Mouse (Mus musculus) cerebellum, adult 8-10 months (tissue): ENCODE data around the gene Gstp3.
"Not testable (repeated sequence)": the region's sequence is repeated elsewhere in the genome, so short reads cannot be mapped to it uniquely, and the experiment has no call there.

ENCODE experiments used
- DNase-seq: peaks from one replicate; pipeline ENCODE4 v3.0.0; 2022

Gstp3 gene

DNA sequence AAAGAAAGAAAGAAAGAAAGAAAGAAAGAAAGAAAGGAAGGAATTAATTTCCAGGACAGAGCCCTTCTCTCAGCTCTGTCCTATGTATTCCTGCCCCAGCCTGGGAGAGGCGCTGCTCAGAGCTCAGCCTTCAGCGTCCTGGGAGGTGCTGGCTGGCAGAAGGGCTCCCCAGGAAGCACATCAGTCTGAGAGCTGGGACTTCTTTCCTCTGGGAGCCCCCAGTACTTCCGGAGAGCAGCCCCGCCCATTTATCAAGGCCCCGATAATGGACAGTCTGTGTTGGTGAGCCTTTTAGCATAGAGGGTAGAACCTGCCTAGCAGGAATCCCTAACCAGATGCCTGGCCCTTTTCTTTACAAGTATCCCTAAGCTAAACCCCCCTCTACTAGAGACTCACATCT, 28.8 kb upstream of the Gstp3 start:
- DNase-seq, result no peak

DNA sequence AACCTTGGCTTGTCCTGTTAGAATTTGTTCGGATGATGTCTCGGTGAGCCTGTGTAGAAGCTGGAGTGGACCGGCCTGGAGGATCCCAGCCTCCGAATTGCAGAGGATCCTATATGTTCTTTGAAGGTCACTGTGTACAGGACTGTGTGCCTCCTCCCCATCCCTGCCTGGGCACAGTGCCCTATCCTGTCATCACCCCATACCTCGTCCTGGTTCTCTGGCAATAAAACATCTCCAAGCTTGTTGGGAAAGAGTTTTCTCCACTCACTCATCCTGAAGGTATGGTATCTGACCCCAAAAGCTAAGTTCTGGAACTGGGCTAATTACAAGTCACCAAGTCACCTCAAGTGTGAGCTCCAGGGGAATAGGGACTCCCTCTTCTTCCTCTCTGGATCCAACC, 27.7 kb upstream of the Gstp3 start:
- DNase-seq, result peak; percentile 11

GRCm38 (mm10) chr19:4086156-4086555, 26.8 kb upstream of the Gstp3 start:
- peak; percentile 9 for DNase-seq

DNA sequence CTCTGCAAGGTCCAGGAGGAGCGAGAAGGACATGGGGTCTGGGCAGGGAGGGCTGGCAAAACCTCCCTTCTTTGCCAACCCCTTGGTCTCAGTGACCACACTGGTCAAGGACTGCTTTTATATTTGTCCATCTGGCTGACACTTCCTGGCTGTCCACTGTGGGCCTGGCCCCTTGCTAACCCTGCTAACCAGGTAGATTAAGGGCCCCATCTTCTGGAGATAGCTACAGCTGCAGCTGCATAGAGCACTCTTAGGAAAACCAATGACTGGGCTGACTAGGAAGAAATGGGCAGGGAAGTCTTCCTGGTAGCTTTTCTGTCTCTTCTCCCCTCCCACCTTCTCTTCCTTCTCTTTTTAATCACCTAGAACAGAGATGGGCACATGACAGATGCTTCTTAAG, 25.6 kb upstream of the Gstp3 start:
- DNase-seq, result no peak

- DNase-seq, result no peak
Observed at GRCm38 (mm10) chr19:4083826-4084225, 24.5 kb upstream of the Gstp3 start.

GRCm38 (mm10) chr19:4083316-4083715, 23.9 kb upstream of the Gstp3 start:
- DNase-seq, result no peak

DNA sequence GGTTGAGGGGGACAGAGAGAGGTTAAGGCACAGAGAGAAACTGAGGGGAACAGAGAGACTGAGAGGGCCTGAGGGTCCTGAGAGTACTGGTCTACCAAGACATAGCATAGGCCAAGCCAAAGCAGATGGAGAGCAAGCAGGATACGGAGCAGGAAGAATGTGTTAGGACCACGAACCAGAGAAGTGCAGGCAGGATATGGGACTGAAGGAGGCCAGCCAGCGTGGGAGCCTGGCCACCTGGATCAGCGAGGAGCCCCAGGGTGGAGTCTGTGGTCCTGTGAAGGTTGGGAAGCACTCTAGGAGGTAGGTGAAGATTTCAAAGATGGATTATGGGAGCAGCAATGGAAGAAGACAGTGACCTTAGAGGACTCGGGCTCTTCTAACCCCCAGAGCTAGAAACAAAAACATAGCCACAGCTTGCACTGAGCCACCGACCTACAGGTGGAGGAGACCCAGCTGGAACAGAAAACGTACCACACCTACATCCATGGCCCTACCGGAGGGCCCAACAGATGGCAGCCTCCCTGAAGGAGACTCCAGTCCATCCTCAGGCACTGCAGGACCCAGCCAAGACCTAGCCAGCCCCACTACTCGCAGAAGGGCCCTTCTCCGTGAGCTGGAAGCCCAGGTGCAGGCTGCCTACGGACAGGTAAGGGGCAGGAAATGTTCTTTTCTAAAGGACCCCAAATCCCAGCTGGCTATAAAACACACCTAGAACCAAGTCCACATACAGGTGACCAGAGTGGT, 23.0 kb upstream of the Gstp3 start:
- no peak for DNase-seq

DNA sequence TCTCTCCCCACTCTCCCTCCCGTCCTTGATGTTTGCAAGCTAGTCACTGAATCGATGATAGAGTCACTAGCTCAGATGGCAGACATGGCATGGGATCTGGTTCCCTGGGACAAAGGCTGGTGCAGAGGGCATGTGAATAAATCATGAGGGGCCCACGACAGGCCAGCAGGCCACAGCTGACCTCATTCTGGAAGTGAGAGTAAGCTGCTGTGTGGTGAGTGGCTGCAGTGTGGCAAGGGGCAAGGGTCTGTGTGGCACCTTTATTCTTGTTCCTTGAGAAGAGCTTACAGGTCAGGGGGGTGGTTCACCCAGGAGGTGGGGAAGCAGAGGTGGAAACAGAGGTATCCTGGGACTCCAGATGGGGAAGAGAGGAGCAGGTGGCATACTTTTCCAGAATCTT, 22.0 kb upstream of the Gstp3 start, which contains the start of gene Cabp2:
Gene Cabp2 (plus strand): TSS at position 185 of the 400 bp plus-strand sequence.
- DNase-seq, result no peak

GRCm38 (mm10) chr19:4080511-4081009, 21.2 kb upstream of the Gstp3 start:
- peak; percentile 83 for DNase-seq

- no peak for DNase-seq
Observed at GRCm38 (mm10) chr19:4079594-4079993, 20.2 kb upstream of the Gstp3 start.

- DNase-seq, result no peak
Observed at GRCm38 (mm10) chr19:4075531-4075930, 16.2 kb upstream of the Gstp3 start.

DNA sequence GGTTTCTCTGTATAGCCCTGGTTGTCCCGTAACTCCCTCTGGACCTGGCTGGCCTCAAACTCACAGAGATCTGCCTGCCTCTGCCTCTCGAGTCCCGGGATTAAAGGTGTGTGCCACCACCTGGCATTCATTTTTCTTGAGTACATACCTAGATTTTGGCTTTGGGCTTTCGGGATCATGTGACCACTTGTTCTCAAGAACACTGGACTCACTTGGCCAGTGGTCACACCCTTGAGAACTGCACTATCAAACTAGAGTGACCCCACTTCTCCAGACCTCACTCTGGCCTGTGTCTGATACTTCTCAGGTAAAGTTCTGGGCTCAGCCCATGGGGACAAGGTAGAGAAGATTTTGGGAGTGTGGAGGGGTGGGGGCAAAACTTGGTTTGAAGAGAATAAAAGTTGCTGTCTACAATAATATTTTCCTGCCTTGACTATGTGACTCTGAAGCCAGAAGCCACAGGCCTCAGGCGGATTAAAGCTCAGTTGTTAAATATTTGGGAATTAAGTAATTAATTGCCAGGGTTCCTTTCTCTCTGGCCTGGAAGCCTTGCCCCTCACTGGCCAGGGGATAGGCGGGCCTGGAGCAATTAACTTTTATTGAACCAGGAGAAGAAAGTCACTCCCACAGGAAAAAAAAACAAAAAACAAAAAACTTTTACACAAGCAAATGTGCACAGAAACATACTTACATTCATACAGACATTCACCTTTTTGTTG, 13.5 kb upstream of the Gstp3 start:
- no peak for DNase-seq

DNA sequence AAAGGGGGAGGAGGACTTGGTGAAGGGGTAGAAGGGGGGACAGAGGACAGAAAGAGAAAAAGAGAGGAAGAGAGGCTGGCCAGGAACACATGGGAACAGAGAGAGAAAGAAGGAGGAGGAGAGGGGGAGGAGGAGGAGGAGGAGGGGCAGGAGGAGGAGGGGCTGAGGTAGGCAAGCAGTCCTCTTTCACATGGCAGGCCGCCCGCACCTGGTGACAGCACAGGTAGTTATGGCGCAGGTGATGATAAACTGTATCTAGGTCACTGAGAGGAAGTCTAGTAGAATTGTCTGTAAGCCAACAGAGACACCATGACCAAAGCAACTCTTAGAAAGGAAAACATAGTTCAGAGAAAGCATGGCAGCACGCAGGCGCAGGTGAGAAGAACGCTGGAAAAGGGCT, 12.0 kb upstream of the Gstp3 start:
- DNase-seq, result peak; percentile 26

- no peak for DNase-seq
Observed at GRCm38 (mm10) chr19:4070756-4071155, 11.4 kb upstream of the Gstp3 start.

DNA sequence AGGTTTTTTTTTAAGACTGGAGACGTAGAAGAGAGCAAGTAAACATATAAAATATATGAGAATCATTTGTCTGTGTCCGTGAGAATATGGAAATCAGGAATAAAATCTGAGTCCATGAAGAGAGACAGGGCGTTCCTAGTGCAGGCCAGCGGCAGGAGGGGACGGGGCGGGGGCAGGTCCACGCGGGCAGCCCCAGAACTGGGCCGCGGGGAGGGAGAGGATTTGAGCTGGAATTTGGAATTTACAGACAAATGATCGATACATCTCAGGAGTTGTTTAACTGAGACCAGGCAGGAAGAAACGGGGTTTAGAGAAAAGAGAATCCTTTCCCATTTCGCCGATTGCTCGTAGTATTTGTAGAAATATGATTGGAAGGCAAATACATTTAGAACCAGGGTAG, 10.9 kb upstream of the Gstp3 start:
- DNase-seq, result no peak

GRCm38 (mm10) chr19:4068717-4069410, 9.5 kb upstream of the Gstp3 start:
- no peak for DNase-seq

DNA sequence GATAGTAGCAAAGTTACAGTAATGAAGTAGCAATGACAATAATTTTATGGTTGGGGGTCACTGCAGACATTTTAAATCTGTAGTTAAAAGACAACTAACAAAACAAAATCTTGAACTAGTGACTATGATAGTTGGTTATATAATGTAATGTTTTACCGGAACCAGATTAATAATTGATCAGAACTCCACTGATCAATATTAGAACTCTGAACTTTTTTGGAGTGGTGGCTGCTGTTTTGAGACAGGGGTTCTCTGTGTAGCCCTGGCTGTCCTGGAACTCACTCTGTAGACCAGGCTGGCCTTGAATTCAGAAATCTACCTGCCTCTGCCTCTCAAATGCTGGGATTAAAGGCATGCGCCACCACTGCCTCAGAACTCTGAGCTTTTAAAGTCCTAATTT, 8.9 kb upstream of the Gstp3 start:
- DNase-seq, result not testable (repeated sequence)

GRCm38 (mm10) chr19:4066877-4067276, 7.5 kb upstream of the Gstp3 start:
- no peak for DNase-seq

GRCm38 (mm10) chr19:4066280-4066679, 6.9 kb upstream of the Gstp3 start:
- DNase-seq, result no peak

- not testable (repeated sequence) for DNase-seq
Observed at GRCm38 (mm10) chr19:4064501-4064900, 5.1 kb upstream of the Gstp3 start.

GRCm38 (mm10) chr19:4063357-4063756, 4.0 kb upstream of the Gstp3 start:
- not testable (repeated sequence) for DNase-seq

GRCm38 (mm10) chr19:4060899-4061465, 1.6 kb upstream of the Gstp3 start:
- no peak for DNase-seq
